Mouse (Mus musculus): ENCODE measurements around the gene Macf1. TPM values are rescaled to one million over a fixed set of nuclear protein-coding genes. Genes with fewer than 3 reads are reported as not detected.

Gene Macf1
- polyA plus RNA-seq, 1 experiment from 2014 or later, result 55.5 TPM

- no peak for DNase-seq (ENCODE audit: low spot score)
- no peaks in the 10 kb centered on the region for H3K9me3 ChIP-seq (replicated peaks)
- H3K4me1 ChIP-seq, result 0 out of 2 replicates have a peak, but pooled peaks cover 3% of the 10 kb centered on the region
- H3K27me3 ChIP-seq (ENCODE audit: low read depth, poor library complexity, severe bottlenecking), result no peaks in the 10 kb centered on the region
- H3K27ac ChIP-seq, result no peak overlapping the region; the same call in 1 of the 2 replicates
- 89% methylated on average over 9 of the region's 9 CpGs for WGBS
- H3K36me3 ChIP-seq, result peaks cover 47% of the 10 kb centered on the region
- no peak overlapping the region for H3K4me3 ChIP-seq
These were observed 256.8 kb downstream of the Macf1 start for GRCm38 (mm10) chr4:123427271-123427899.

GRCm38 (mm10) chr4:123426429-123427080, 257.6 kb downstream of the Macf1 start:
- H3K4me1 ChIP-seq, result 0 out of 2 replicates have a peak, but pooled peaks cover 3% of the 10 kb centered on the region
- H3K36me3 ChIP-seq, result peaks cover 39% of the 10 kb centered on the region
- no peaks in the 10 kb centered on the region for H3K9me3 ChIP-seq (replicated peaks)
- H3K4me3 ChIP-seq, result no peak overlapping the region
- 96% methylated on average over 10 of the region's 10 CpGs for WGBS
- DNase-seq (ENCODE audit: low spot score), result no peak
- no peaks in the 10 kb centered on the region for H3K27me3 ChIP-seq (ENCODE audit: low read depth, poor library complexity, severe bottlenecking)
- H3K27ac ChIP-seq, result no peak overlapping the region

GRCm38 (mm10) chr4:123425672-123426272, 258.4 kb downstream of the Macf1 start:
- DNase-seq (ENCODE audit: low spot score), result no peak
- Histone ChIP-seq H3K9me3 (replicated peaks) (no peaks in the 10 kb centered on the region), H3K36me3 (peaks cover 31% of the 10 kb centered on the region), H3K27ac (no peak overlapping the region), H3K4me1 (0 out of 2 replicates have a peak, but pooled peaks cover 3% of the 10 kb centered on the region), H3K27me3 (ENCODE audit: low read depth, poor library complexity, severe bottlenecking) (no peaks in the 10 kb centered on the region), H3K4me3 (no peak overlapping the region)
- 82% methylated on average over 1 of the region's 1 CpGs for WGBS

GRCm38 (mm10) chr4:123424050-123424449, 260.1 kb downstream of the Macf1 start:
- Histone ChIP-seq H3K9me3 (replicated peaks) (no peaks in the 10 kb centered on the region), H3K27me3 (ENCODE audit: low read depth, poor library complexity, severe bottlenecking) (no peaks in the 10 kb centered on the region), H3K36me3 (peaks cover 19% of the 10 kb centered on the region), H3K4me3 (no peak overlapping the region), H3K27ac (no peak overlapping the region), H3K4me1 (0 out of 2 replicates have a peak, but pooled peaks cover 3% of the 10 kb centered on the region)
- WGBS, result 92% methylated on average over 2 of the region's 2 CpGs
- DNase-seq (ENCODE audit: low spot score), result no peak

- H3K4me1 ChIP-seq, result 0 out of 2 replicates have a peak, but pooled peaks cover 3% of the 10 kb centered on the region
- WGBS, result 76% methylated on average over 6 of the region's 6 CpGs
- no peak for DNase-seq (ENCODE audit: low spot score)
- no peak overlapping the region for H3K27ac ChIP-seq
- peaks cover 14% of the 10 kb centered on the region for H3K36me3 ChIP-seq
- H3K9me3 ChIP-seq (replicated peaks), result no peaks in the 10 kb centered on the region
- H3K4me3 ChIP-seq, result no peak overlapping the region
- no peaks in the 10 kb centered on the region for H3K27me3 ChIP-seq (ENCODE audit: low read depth, poor library complexity, severe bottlenecking)
These were observed 261.3 kb downstream of the Macf1 start for GRCm38 (mm10) chr4:123422828-123423227.

- no peak for DNase-seq (ENCODE audit: low spot score)
- H3K9me3 ChIP-seq (replicated peaks), result no peaks in the 10 kb centered on the region
- WGBS, result 93% methylated on average over 3 of the region's 3 CpGs
- H3K4me3 ChIP-seq, result no peak overlapping the region
- no peak overlapping the region for H3K27ac ChIP-seq
- H3K4me1 ChIP-seq, result peaks cover 6% of the 10 kb centered on the region
- no peaks in the 10 kb centered on the region for H3K27me3 ChIP-seq (ENCODE audit: low read depth, poor library complexity, severe bottlenecking)
- H3K36me3 ChIP-seq, result no peaks in the 10 kb centered on the region
These were observed 266.1 kb downstream of the Macf1 start for GRCm38 (mm10) chr4:123418032-123418431.

- Histone ChIP-seq H3K4me1 (peaks cover 10% of the 10 kb centered on the region), H3K36me3 (no peaks in the 10 kb centered on the region), H3K27me3 (ENCODE audit: low read depth, poor library complexity, severe bottlenecking) (no peaks in the 10 kb centered on the region), H3K4me3 (no peak overlapping the region), H3K27ac (no peak overlapping the region), H3K9me3 (replicated peaks) (no peaks in the 10 kb centered on the region)
- 65% methylated on average over 3 of the region's 3 CpGs for WGBS
- no peak for DNase-seq (ENCODE audit: low spot score)
These were observed 266.7 kb downstream of the Macf1 start for GRCm38 (mm10) chr4:123417478-123417877.

- Histone ChIP-seq H3K4me3 (no peak overlapping the region), H3K27ac (no peak overlapping the region), H3K27me3 (ENCODE audit: low read depth, poor library complexity, severe bottlenecking) (no peaks in the 10 kb centered on the region), H3K9me3 (replicated peaks) (no peaks in the 10 kb centered on the region), H3K4me1 (peaks cover 14% of the 10 kb centered on the region), H3K36me3 (no peaks in the 10 kb centered on the region)
- DNase-seq (ENCODE audit: low spot score), result no peak
- WGBS, result 87% methylated on average over 2 of the region's 2 CpGs
These were observed 267.3 kb downstream of the Macf1 start for GRCm38 (mm10) chr4:123416829-123417228.

GRCm38 (mm10) chr4:123415566-123415965, 268.6 kb downstream of the Macf1 start:
- Histone ChIP-seq H3K27me3 (ENCODE audit: low read depth, poor library complexity, severe bottlenecking) (no peaks in the 10 kb centered on the region), H3K4me3 (no peak overlapping the region)
- 98% methylated on average over 1 of the region's 1 CpGs for WGBS

GRCm38 (mm10) chr4:123413876-123414275, 270.3 kb downstream of the Macf1 start:
- Histone ChIP-seq H3K9me3 (replicated peaks) (no peaks in the 10 kb centered on the region), H3K36me3 (peaks cover 16% of the 10 kb centered on the region), H3K27me3 (ENCODE audit: low read depth, poor library complexity, severe bottlenecking) (no peaks in the 10 kb centered on the region), H3K4me3 (no peak overlapping the region), H3K27ac (no peak overlapping the region), H3K4me1 (peaks cover 42% of the 10 kb centered on the region)
- DNase-seq (ENCODE audit: low spot score), result no peak
- WGBS, result 78% methylated on average over 2 of the region's 2 CpGs

More at GRCm38 (mm10) chr4:123415566-123415965, 268.6 kb downstream of the Macf1 start:
- Histone ChIP-seq H3K4me1 (peaks cover 25% of the 10 kb centered on the region), H3K36me3 (no peaks in the 10 kb centered on the region), H3K9me3 (replicated peaks) (no peaks in the 10 kb centered on the region), H3K27ac (no peak overlapping the region)
- no peak for DNase-seq (ENCODE audit: low spot score)

GRCm38 (mm10) chr4:123412981-123413380, 271.2 kb downstream of the Macf1 start:
- Histone ChIP-seq H3K9me3 (replicated peaks) (no peaks in the 10 kb centered on the region), H3K4me1 (peaks cover 51% of the 10 kb centered on the region), H3K27me3 (ENCODE audit: low read depth, poor library complexity, severe bottlenecking) (no peaks in the 10 kb centered on the region), H3K27ac (peak overlapping the region; percentile 99), H3K36me3 (peaks cover 25% of the 10 kb centered on the region), H3K4me3 (peak overlapping the region; percentile 90)
- 49% methylated on average over 2 of the region's 2 CpGs for WGBS
- DNase-seq (ENCODE audit: low spot score), result no peak

- peak; percentile 70 for DNase-seq (ENCODE audit: low spot score)
- no peaks in the 10 kb centered on the region for H3K9me3 ChIP-seq (replicated peaks)
- peak overlapping the region; percentile 99 for H3K27ac ChIP-seq
- H3K27me3 ChIP-seq (ENCODE audit: low read depth, poor library complexity, severe bottlenecking), result no peaks in the 10 kb centered on the region
- H3K36me3 ChIP-seq, result peaks cover 30% of the 10 kb centered on the region
- WGBS, result 2% methylated on average over 6 of the region's 6 CpGs
- H3K4me1 ChIP-seq, result peaks cover 56% of the 10 kb centered on the region
- peak overlapping the region; percentile 90 for H3K4me3 ChIP-seq
These were observed 271.7 kb downstream of the Macf1 start for GRCm38 (mm10) chr4:123412528-123412878.

Measured in limb, embryonic 10.5 days (tissue).